Mouse (Mus musculus) olfactory bulb, adult 2 months (tissue): Measurements from ENCODE around the gene Exoc3.

Experiments used
- CTCF ChIP-seq: fragments of 200-500 bp; IDR thresholded peaks from 2 replicates; pipeline ENCODE4 v1.5.1; 2012; ENCODE audit warnings: low read depth, mild to moderate bottlenecking, low read length, moderate library complexity; ENCODE audit not compliant: insufficient read depth
- POLR2A ChIP-seq: fragments of 200-500 bp; IDR thresholded peaks from 2 replicates; pipeline ENCODE4 v1.6.1; 2012; ENCODE audit warnings: mild to moderate bottlenecking, low read depth, low read length, moderate library complexity; ENCODE audit not compliant: insufficient read depth

GRCm38 (mm10) chr13:74172036-74172435 lies 36.5 kb downstream of the Exoc3 start:
- no peak for TF ChIP-seq CTCF
- no peak for TF ChIP-seq POLR2A
